Mouse (Mus musculus) gastrocnemius, postnatal 10 days (tissue): Measurements from ENCODE around the gene Cacna2d2. TPM values are rescaled to one million over a fixed set of nuclear protein-coding genes. Genes with fewer than 3 reads are reported as not detected.

Experiments used
- total RNA-seq, 2 experiments: library from RNA; stranded (reverse); gene quantifications; 2 replicates each; pipeline ENCODE4 v1.2.3; 2021

Cacna2d2 gene
- total RNA-seq, 2 experiments from 2014 or later: 2.1 to 2.4 TPM

Other genes starting within 250 kb of the Cacna2d2 start
- under 1 TPM; 0.27 to 0.70 TPM for gene Dock3, start 167.7 kb upstream of the Cacna2d2 start, total RNA-seq
- 10 to 100 TPM; 11.0 to 14.4 TPM for gene Mapkapk3, start 109.7 kb upstream of the Cacna2d2 start, total RNA-seq
- gene Cish, start 103.6 kb upstream of the Cacna2d2 start, total RNA-seq: 10 to 100 TPM in 1 of 2 experiments, 1 to 10 TPM in 1; 6.7 to 16.8 TPM
- gene Hemk1, start 61.3 kb upstream of the Cacna2d2 start, total RNA-seq: 10 to 100 TPM; 12.8 to 14.4 TPM
- 10 to 100 TPM; 29.4 to 54.7 TPM for gene 6430571L13Rik, start 59.0 kb upstream of the Cacna2d2 start, total RNA-seq
- 10 to 100 TPM; 20.2 to 22.7 TPM for gene Tmem115, start 134.3 kb downstream of the Cacna2d2 start, total RNA-seq
- gene Cyb561d2, start 142.6 kb downstream of the Cacna2d2 start, total RNA-seq: 1 to 10 TPM; 3.5 to 4.0 TPM
- 1 to 10 TPM; 7.3 to 8.0 TPM for gene Nprl2, start 142.6 kb downstream of the Cacna2d2 start, total RNA-seq
- under 1 TPM in 1 of 2 experiments, not detected in 1; 0.18 TPM for gene Zmynd10, start 147.7 kb downstream of the Cacna2d2 start, total RNA-seq
- gene Rassf1, start 151.9 kb downstream of the Cacna2d2 start, total RNA-seq: 10 to 100 TPM; 15.1 to 23.4 TPM
- 10 to 100 TPM; 18.7 to 20.9 TPM for gene Tusc2, start 163.6 kb downstream of the Cacna2d2 start, total RNA-seq
- 10 to 100 TPM; 14.4 to 27.5 TPM for gene Hyal2, start 168.3 kb downstream of the Cacna2d2 start, total RNA-seq
- 1 to 10 TPM; 2.5 to 5.0 TPM for gene Hyal1, start 177.3 kb downstream of the Cacna2d2 start, total RNA-seq
- 10 to 100 TPM; 12.1 to 15.7 TPM for gene Naa80, start 179.3 kb downstream of the Cacna2d2 start, total RNA-seq
- 1 to 10 TPM in 1 of 2 experiments, under 1 TPM in 1; 0.28 to 1.1 TPM for gene Hyal3, start 181.2 kb downstream of the Cacna2d2 start, total RNA-seq
- 10 to 100 TPM; 34.6 to 40.4 TPM for gene Ifrd2, start 188.0 kb downstream of the Cacna2d2 start, total RNA-seq
- gene Sema3b, start 209.6 kb downstream of the Cacna2d2 start, total RNA-seq: 10 to 100 TPM; 41.8 to 51.3 TPM
- gene Gnai2, start 235.8 kb downstream of the Cacna2d2 start, total RNA-seq: 100 to 1,000 TPM; 193 to 231 TPM